Mouse (Mus musculus) MEL (cell line): ENCODE results near the gene 3110040N11Rik. TPM values are rescaled to one million over a fixed set of nuclear protein-coding genes. Genes with fewer than 3 reads are reported as not detected.

Experiments
- DNase-seq: peaks from one replicate; pipeline ENCODE4 v3.0.0; 2011; ENCODE audit warnings: low read depth, low spot score
- H3K27ac ChIP-seq: 2 replicates; pipeline ENCODE4 v1.5.1; 2012; ENCODE audit warnings: low read depth, mild to moderate bottlenecking, control low read depth, low read length, moderate library complexity; ENCODE audit not compliant: control insufficient read depth
- H3K27me3 ChIP-seq, 2 experiments: fragments of 150-350 bp in 1 of 2; sonication (generic) in 1 of 2; 2 replicates each; pipeline ENCODE4 v1.6.1; 2012; ENCODE audit warnings: low read length in 2 of 2, mild to moderate bottlenecking in 2 of 2, improper control_type of control experiment in 1 of 2, moderate library complexity in 1 of 2; ENCODE audit not compliant: insufficient read depth in 2 of 2, control insufficient read depth in 1 of 2
- H3K36me3 ChIP-seq, 2 experiments: 2 replicates each; pipeline ENCODE4 v1.6.1; 2012 to 2014; ENCODE audit warnings: low read length in 2 of 2, improper control_type of control experiment in 1 of 2, inconsistent platforms in 1 of 2, mild to moderate bottlenecking in 1 of 2; ENCODE audit not compliant: insufficient read depth in 2 of 2, control insufficient read depth in 1 of 2
- H3K4me1 ChIP-seq, 2 experiments: fragments of 150-350 bp in 1 of 2; sonication (generic) in 1 of 2; 2 replicates each; pipeline ENCODE4 v1.6.1; 2012; ENCODE audit warnings: low read length in 2 of 2, improper control_type of control experiment in 1 of 2, mild to moderate bottlenecking in 1 of 2; ENCODE audit not compliant: insufficient read depth in 2 of 2, control insufficient read depth in 1 of 2
- H3K4me3 ChIP-seq, 2 experiments: fragments of 150-350 bp in 1 of 2; sonication (generic) in 1 of 2; 2 replicates each; pipeline ENCODE4 v1.5.1; 2012; ENCODE audit warnings: low read depth in 2 of 2, low read length in 2 of 2, mild to moderate bottlenecking in 2 of 2, moderate library complexity in 2 of 2, control low read depth in 1 of 2, improper control_type of control experiment in 1 of 2; ENCODE audit not compliant: control insufficient read depth in 1 of 2, insufficient read depth in 1 of 2
- H3K79me2 ChIP-seq: 2 replicates; pipeline ENCODE4 v1.6.1; 2012; ENCODE audit warnings: mild to moderate bottlenecking, low read length, moderate library complexity; ENCODE audit not compliant: control insufficient read depth, poor library complexity, insufficient read depth
- H3K9ac ChIP-seq: 2 replicates; pipeline ENCODE4 v1.6.1; 2012; ENCODE audit warnings: low read depth, mild to moderate bottlenecking, control low read depth, low read length, moderate library complexity; ENCODE audit not compliant: control insufficient read depth, poor library complexity, severe bottlenecking
- H3K9me3 ChIP-seq: fragments of 150-350 bp; sonication (generic); replicated peaks from 2 replicates; pipeline ENCODE4 v1.6.1; 2012; ENCODE audit warnings: mild to moderate bottlenecking, low read length, improper control_type of control experiment, moderate library complexity; ENCODE audit not compliant: insufficient read depth
- CHD2 ChIP-seq: IDR thresholded peaks from 2 replicates; pipeline ENCODE4 v1.6.1; 2011; ENCODE audit warnings: low read length, improper control_type of control experiment
- CTCF ChIP-seq, 3 experiments: IDR thresholded peaks in 2 of 3; conservative IDR thresholded peaks in 1 of 3; 2 replicates each; pipeline ENCODE4 v1.5.1; 2011 to 2012; ENCODE audit warnings: low read length in 3 of 3, low read depth in 2 of 3, mild to moderate bottlenecking in 2 of 3, improper control_type of control experiment in 1 of 3, inconsistent platforms in 1 of 3, mixed read lengths in 1 of 3, moderate library complexity in 1 of 3; ENCODE audit not compliant: control insufficient read depth in 1 of 3, insufficient read depth in 1 of 3, poor library complexity in 1 of 3, severe bottlenecking in 1 of 3
- E2F4 ChIP-seq: IDR thresholded peaks from 2 replicates; pipeline ENCODE4 v1.6.1; 2011; ENCODE audit warnings: low read depth, low read length, improper control_type of control experiment, borderline replicate concordance
- ELF1 ChIP-seq: IDR thresholded peaks from 2 replicates; pipeline ENCODE4 v1.6.1; 2014; ENCODE audit warnings: low read depth, mild to moderate bottlenecking, inconsistent platforms, low read length, improper control_type of control experiment, moderate library complexity
- EP300 ChIP-seq, 2 experiments: IDR thresholded peaks; 2 replicates each; pipeline ENCODE4 v1.6.1; 2011; ENCODE audit warnings: improper control_type of control experiment in 2 of 2, low read length in 2 of 2, low read depth in 1 of 2, mild to moderate bottlenecking in 1 of 2
- ETS1 ChIP-seq: IDR thresholded peaks from 2 replicates; pipeline ENCODE4 v1.6.1; 2012; ENCODE audit warnings: low read depth, mild to moderate bottlenecking, inconsistent platforms, low read length, improper control_type of control experiment, moderate library complexity
- GABPA ChIP-seq: IDR thresholded peaks from 2 replicates; pipeline ENCODE4 v1.6.1; 2012; ENCODE audit warnings: low read depth, mild to moderate bottlenecking, inconsistent platforms, low read length, improper control_type of control experiment, moderate library complexity
- GATA1 ChIP-seq: IDR thresholded peaks from 2 replicates; pipeline ENCODE4 v1.6.1; 2011; ENCODE audit warnings: low read depth, low read length, improper control_type of control experiment
- JUND ChIP-seq: IDR thresholded peaks from 2 replicates; pipeline ENCODE4 v1.6.1; 2011; ENCODE audit warnings: low read depth, mild to moderate bottlenecking, improper control_type of control experiment, low read length
- KAT2A ChIP-seq: conservative IDR thresholded peaks from 2 replicates; pipeline ENCODE4 v1.6.1; 2012; ENCODE audit warnings: low read depth, low read length, improper control_type of control experiment, inconsistent platforms
- MAFK ChIP-seq: IDR thresholded peaks from 2 replicates; pipeline ENCODE4 v1.6.1; 2011; ENCODE audit warnings: low read depth, mild to moderate bottlenecking, low read length, improper control_type of control experiment, borderline replicate concordance
- MAX ChIP-seq: IDR thresholded peaks from 2 replicates; pipeline ENCODE4 v1.6.1; 2011; ENCODE audit warnings: low read length, improper control_type of control experiment
- MXI1 ChIP-seq: IDR thresholded peaks from 2 replicates; pipeline ENCODE4 v1.6.1; 2011; ENCODE audit warnings: mild to moderate bottlenecking, low read depth, low read length, improper control_type of control experiment
- POLR2A ChIP-seq, 2 experiments: IDR thresholded peaks; 2 replicates each; pipeline ENCODE4 v1.6.1; 2011 to 2012; ENCODE audit warnings: low read length in 2 of 2, mild to moderate bottlenecking in 2 of 2, control low read depth in 1 of 2, improper control_type of control experiment in 1 of 2, low read depth in 1 of 2, moderate library complexity in 1 of 2; ENCODE audit not compliant: control insufficient read depth in 1 of 2, insufficient read depth in 1 of 2, poor library complexity in 1 of 2
- POLR2AphosphoS2 ChIP-seq: IDR thresholded peaks from 2 replicates; pipeline ENCODE4 v1.6.1; 2011; ENCODE audit warnings: low read length, improper control_type of control experiment
- POLR2AphosphoS5 ChIP-seq: IDR thresholded peaks from 2 replicates; pipeline ENCODE4 v1.6.1; 2012; ENCODE audit warnings: low read depth, borderline replicate concordance, mild to moderate bottlenecking, inconsistent platforms, low read length, moderate library complexity, mixed read lengths
- RAD21 ChIP-seq: IDR thresholded peaks from 2 replicates; pipeline ENCODE4 v1.6.1; 2011; ENCODE audit warnings: mild to moderate bottlenecking, low read depth, low read length, improper control_type of control experiment
- SIN3A ChIP-seq: IDR thresholded peaks from 2 replicates; pipeline ENCODE4 v1.6.1; 2012; ENCODE audit warnings: low read length, improper control_type of control experiment, inconsistent platforms
- SMC3 ChIP-seq: IDR thresholded peaks from 2 replicates; pipeline ENCODE4 v1.6.1; 2011; ENCODE audit warnings: low read depth, low read length, improper control_type of control experiment
- TBP ChIP-seq: IDR thresholded peaks from 2 replicates; pipeline ENCODE4 v1.8.0; 2011; ENCODE audit warnings: low read depth, low read length, improper control_type of control experiment
- UBTF ChIP-seq: IDR thresholded peaks from 2 replicates; pipeline ENCODE4 v1.6.1; 2012; ENCODE audit warnings: low read depth, mild to moderate bottlenecking, inconsistent platforms, low read length, improper control_type of control experiment, moderate library complexity, borderline replicate concordance; ENCODE audit not compliant: insufficient read depth
- USF1 ChIP-seq: IDR thresholded peaks from 2 replicates; pipeline ENCODE4 v1.6.1; 2014; ENCODE audit warnings: low read depth, mild to moderate bottlenecking, inconsistent platforms, low read length, improper control_type of control experiment, moderate library complexity
- ZKSCAN1 ChIP-seq: IDR thresholded peaks from 2 replicates; pipeline ENCODE4 v1.6.1; 2012; ENCODE audit warnings: low read depth, mild to moderate bottlenecking, inconsistent platforms, low read length, improper control_type of control experiment, moderate library complexity
- ZMIZ1 ChIP-seq: IDR thresholded peaks from 2 replicates; pipeline ENCODE4 v1.6.1; 2012; ENCODE audit warnings: low read depth, mild to moderate bottlenecking, inconsistent platforms, low read length, improper control_type of control experiment, moderate library complexity
- ZNF384 ChIP-seq: IDR thresholded peaks from 2 replicates; pipeline ENCODE4 v1.6.1; 2012; ENCODE audit warnings: low read depth, mild to moderate bottlenecking, inconsistent platforms, low read length, improper control_type of control experiment
- polyA plus RNA-seq, 2 experiments: library from polyadenylated mRNA; stranded (reverse) in 1 of 2; unstranded in 1 of 2; fragments of >175 nt in 1 of 2; fragments of >200 nt in 1 of 2; gene quantifications; 2 replicates each; pipeline versions ENCODE4 v1.2.1 to v1.2.4; 2012; ENCODE audit warnings: low replicate concordance in 2 of 2, low read depth in 1 of 2; ENCODE audit not compliant: insufficient read length in 2 of 2, insufficient read depth in 1 of 2, missing spikeins in 1 of 2
- total RNA-seq: library from RNA; depleted of rRNA; stranded (reverse); fragments of 300-350 nt; gene quantifications from 2 replicates; pipeline ENCODE4 v1.2.3, GENCODE M21; 2012

Gene 3110040N11Rik
- total and polyA plus RNA-seq, 3 experiments, result 35.7 to 61.7 TPM; not detected in 1

DNA sequence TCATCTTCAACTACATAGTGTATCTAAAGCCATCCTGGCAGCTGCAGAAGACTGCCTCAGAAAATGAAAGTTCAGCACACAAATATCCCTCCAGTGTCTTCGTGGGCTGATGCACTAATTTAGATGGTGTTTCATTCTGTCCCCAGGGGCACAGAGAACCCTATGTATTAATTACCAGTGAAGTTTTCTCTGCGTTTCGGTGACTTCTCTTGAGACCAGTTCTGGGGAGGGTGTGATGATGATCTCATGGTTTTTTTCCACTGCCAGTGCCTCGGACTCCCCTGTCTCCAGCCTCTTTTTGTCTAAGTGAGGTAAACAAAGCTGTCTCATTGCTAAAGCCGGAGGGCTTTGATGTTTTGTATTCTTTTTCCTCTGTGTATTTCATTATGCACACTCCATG lies 14.0 kb downstream of the 3110040N11Rik start:
- Histone ChIP-seq H3K36me3 (peaks cover 0 to 13% of the 10 kb centered on the region in 2 experiments; a peak in 3 of 4 replicates), H3K9me3 (no peaks in the 10 kb centered on the region), H3K4me3 (no peak overlapping the region), H3K27me3 (no peaks in the 10 kb centered on the region), H3K4me1 (peaks cover 2 to 14% of the 10 kb centered on the region in 2 experiments; a peak in 3 of 4 replicates), H3K9ac (no peak overlapping the region), H3K27ac (no peak overlapping the region), H3K79me2 (peaks cover 8% of the 10 kb centered on the region)
- no peak for TF ChIP-seq SMC3
- TF ChIP-seq POLR2AphosphoS5, result no peak
- TF ChIP-seq ZMIZ1, result no peak
- no peak for TF ChIP-seq CTCF (IDR thresholded peaks at IDR 0.05 in 2 of 3, conservative IDR thresholded peaks at IDR 0.05 in 1 of 3; ENCODE audit: control insufficient read depth in 1 of 3, insufficient read depth in 1 of 3, low read depth in 2 of 3, low read length in 3 of 3, poor library complexity in 1 of 3, severe bottlenecking in 1 of 3)
- TF ChIP-seq USF1, result no peak
- no peak for TF ChIP-seq JUND
- TF ChIP-seq CHD2, result no peak
- no peak for TF ChIP-seq SIN3A
- TF ChIP-seq POLR2AphosphoS2, result no peak
- TF ChIP-seq MAFK, result no peak
- TF ChIP-seq EP300 (IDR thresholded peaks at IDR 0.05; ENCODE audit: low read depth in 1 of 2, low read length in 2 of 2), result no peak
- no peak for TF ChIP-seq UBTF
- TF ChIP-seq E2F4, result no peak
- no peak for TF ChIP-seq MAX
- no peak for TF ChIP-seq KAT2A
- no peak for TF ChIP-seq GABPA
- no peak for TF ChIP-seq TBP
- no peak for TF ChIP-seq ELF1
- no peak for TF ChIP-seq RAD21
- no peak for DNase-seq

DNA sequence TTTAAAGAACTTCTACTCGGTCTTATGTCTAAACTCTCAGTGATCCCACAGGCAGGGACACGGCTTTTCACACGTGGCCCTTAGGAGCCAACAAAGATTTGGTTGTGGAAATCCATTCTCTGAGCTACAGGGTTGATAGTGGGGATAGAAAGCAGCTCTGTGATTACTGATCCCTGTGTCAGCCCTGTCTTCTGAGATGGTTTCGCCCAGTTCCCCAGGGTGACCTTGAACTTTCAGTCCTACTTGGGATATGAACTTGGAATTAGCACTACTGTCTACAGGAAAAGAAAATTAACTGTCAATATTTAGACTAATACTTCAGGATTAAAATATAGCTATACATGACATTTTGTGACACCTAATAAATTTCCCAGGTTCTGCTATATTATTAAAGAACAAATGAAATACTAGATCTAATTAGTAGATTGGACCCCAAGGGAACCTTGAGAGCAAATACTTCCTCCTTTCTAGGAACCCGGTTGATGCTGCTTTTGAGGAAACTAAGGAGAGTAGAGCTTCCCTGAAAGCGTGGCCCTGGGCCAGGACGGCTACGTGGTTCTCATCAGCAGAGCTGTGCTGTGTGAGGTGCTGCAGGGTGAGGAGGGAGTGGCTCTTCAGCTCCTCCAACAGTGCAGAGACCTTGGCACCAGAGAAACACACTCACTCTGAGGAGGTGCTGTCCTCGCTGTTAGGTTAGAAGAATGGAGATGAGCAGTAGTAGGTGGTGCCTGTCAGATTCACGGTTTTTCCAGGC lies 16.3 kb downstream of the 3110040N11Rik start:
- H3K27ac ChIP-seq, result peak overlapping the region; percentile 30
- peaks cover 8% of the 10 kb centered on the region for H3K79me2 ChIP-seq
- peak; percentile 95 for DNase-seq
- H3K9me3 ChIP-seq, result no peaks in the 10 kb centered on the region
- TF ChIP-seq ZKSCAN1 (no peak), MXI1 (peak; percentile 61), TBP (0 out of 2 replicates have a peak, but pooled peaks have one; percentile 33), ZNF384 (no peak), ELF1 (0 out of 2 replicates have a peak, but pooled peaks have one; percentile 33), POLR2A (IDR thresholded peaks at IDR 0.05; ENCODE audit: control insufficient read depth in 1 of 2, insufficient read depth in 1 of 2, low read depth in 1 of 2, low read length in 2 of 2, poor library complexity in 1 of 2) (no peak), SIN3A (peak; percentile 51; the same call in 1 of the 2 replicates), KAT2A (no peak), GATA1 (peak; percentile 28; the same call in 1 of the 2 replicates), MAX (peak; percentile 36; the same call in 1 of the 2 replicates), ETS1 (peak; percentile 42; the same call in 1 of the 2 replicates)
- peaks cover 0 to 19% of the 10 kb centered on the region in 2 experiments; a peak in 3 of 4 replicates for H3K36me3 ChIP-seq
- H3K9ac ChIP-seq, result no peak overlapping the region
- no peak overlapping the region for H3K4me3 ChIP-seq
- no peaks in the 10 kb centered on the region for H3K27me3 ChIP-seq
- H3K4me1 ChIP-seq, result peaks cover 7 to 16% of the 10 kb centered on the region in 2 experiments
